Mouse (Mus musculus) forebrain, embryonic 16.5 days (tissue): ENCODE results near the gene Ankrd31. TPM values are rescaled to one million over a fixed set of nuclear protein-coding genes. Genes with fewer than 3 reads are reported as not detected.
"Not testable (repeated sequence)": the region's sequence is repeated elsewhere in the genome, so short reads cannot be mapped to it uniquely, and the experiment has no call there.

Source experiments
- ATAC-seq: fragments of 200-750 bp; cut with Nextera tagmentation; 2 replicates; pipeline ENCODE4 v1.8.0; 2017; ENCODE audit warnings: mild to moderate bottlenecking, moderate library complexity
- H3K27ac ChIP-seq: fragments of 300-500 bp; sonication (generic); 2 replicates; pipeline ENCODE4 v1.5.1; 2014; ENCODE audit warnings: low read length, control low read depth
- H3K27me3 ChIP-seq: fragments of 300-500 bp; sonication (generic); replicated peaks from 2 replicates; pipeline ENCODE4 v1.6.1; 2014; ENCODE audit warnings: low read length; ENCODE audit not compliant: control insufficient read depth, insufficient read depth
- H3K36me3 ChIP-seq: fragments of 300-500 bp; sonication (generic); 2 replicates; pipeline ENCODE4 v1.6.1; 2014; ENCODE audit not compliant: control insufficient read depth, insufficient read depth
- H3K4me1 ChIP-seq: fragments of 300-500 bp; sonication (generic); replicated peaks from 2 replicates; pipeline ENCODE4 v1.6.1; 2014; ENCODE audit warnings: low read length; ENCODE audit not compliant: control insufficient read depth, insufficient read depth
- H3K4me2 ChIP-seq: fragments of 300-500 bp; sonication (generic); 2 replicates; pipeline ENCODE4 v1.6.1; 2014; ENCODE audit warnings: mild to moderate bottlenecking, low read length, control low read depth
- H3K4me3 ChIP-seq: fragments of 300-500 bp; sonication (generic); replicated peaks from 2 replicates; pipeline ENCODE4 v1.5.1; 2014; ENCODE audit warnings: mild to moderate bottlenecking, low read length, control low read depth
- H3K9ac ChIP-seq: fragments of 300-500 bp; sonication (generic); replicated peaks from 2 replicates; pipeline ENCODE4 v1.6.1; 2014; ENCODE audit warnings: low read depth, low read length, control low read depth
- H3K9me3 ChIP-seq: fragments of 300-500 bp; sonication (generic); 2 replicates; pipeline ENCODE4 v1.6.1; 2016; ENCODE audit warnings: low read length; ENCODE audit not compliant: control insufficient read depth
- WGBS: fragments of 180-500 bp; shearing (Covaris S2); extraction: QIAGEN DNeasy Blood & Tissue Kit; methylation state at CpG from one replicate; pipeline ENCODE4 v1.1.7; 2014; 5-methylcytosine and 5-hydroxymethylcytosine counted together
- polyA plus RNA-seq: library from polyadenylated mRNA; unstranded; fragments of >200 nt; fragmentation: Nextera tagmentation; extraction: Ambion mirVana; gene quantifications from 2 replicates; pipeline ENCODE4 v1.2.1, GENCODE M21; 2015

The Ankrd31 gene
- polyA plus RNA-seq, 1 experiment from 2014 or later: not detected

GRCm38 (mm10) chr13:96928432-96929039, 180.5 kb downstream of the Ankrd31 start:
- Histone ChIP-seq H3K9me3 (no peaks in the 10 kb centered on the region), H3K4me2 (no peak overlapping the region), H3K4me3 (no peak overlapping the region), H3K36me3 (no peaks in the 10 kb centered on the region), H3K27me3 (peaks cover 21% of the 10 kb centered on the region), H3K27ac (no peak overlapping the region), H3K4me1 (peaks cover 15% of the 10 kb centered on the region), H3K9ac (no peak overlapping the region)
- 14% methylated on average over 8 of the region's 8 CpGs for WGBS
- ATAC-seq: no peak

- WGBS: 78% methylated on average over 5 of the region's 5 CpGs
- no peak overlapping the region for H3K4me2 ChIP-seq
- no peak overlapping the region for H3K4me3 ChIP-seq
- no peak for ATAC-seq
- H3K9me3 ChIP-seq: no peaks in the 10 kb centered on the region
- H3K27ac ChIP-seq: no peak overlapping the region
- no peak overlapping the region for H3K9ac ChIP-seq
- no peaks in the 10 kb centered on the region for H3K36me3 ChIP-seq
- 0 out of 2 replicates have a peak, but pooled peaks cover 3% of the 10 kb centered on the region for H3K4me1 ChIP-seq
- H3K27me3 ChIP-seq: no peaks in the 10 kb centered on the region
These were observed 184.7 kb downstream of the Ankrd31 start for GRCm38 (mm10) chr13:96932745-96933144.

GRCm38 (mm10) chr13:96933367-96933766, 185.3 kb downstream of the Ankrd31 start:
- H3K9ac ChIP-seq: no peak overlapping the region
- no peaks in the 10 kb centered on the region for H3K9me3 ChIP-seq
- no peak for ATAC-seq
- 0 out of 2 replicates have a peak, but pooled peaks cover 3% of the 10 kb centered on the region for H3K4me1 ChIP-seq
- 56% methylated on average over 8 of the region's 8 CpGs for WGBS
- H3K4me2 ChIP-seq: no peak overlapping the region
- H3K36me3 ChIP-seq: no peaks in the 10 kb centered on the region
- H3K4me3 ChIP-seq: no peak overlapping the region
- no peak overlapping the region for H3K27ac ChIP-seq
- H3K27me3 ChIP-seq: no peaks in the 10 kb centered on the region

GRCm38 (mm10) chr13:96936173-96936777, 188.2 kb downstream of the Ankrd31 start:
- Histone ChIP-seq H3K9ac (no peak overlapping the region), H3K9me3 (no peaks in the 10 kb centered on the region), H3K36me3 (no peaks in the 10 kb centered on the region), H3K4me2 (no peak overlapping the region), H3K27ac (no peak overlapping the region), H3K27me3 (no peaks in the 10 kb centered on the region), H3K4me3 (no peak overlapping the region), H3K4me1 (0 out of 2 replicates have a peak, but pooled peaks cover 3% of the 10 kb centered on the region)
- no peak for ATAC-seq
- WGBS: 65% methylated on average over 6 of the region's 6 CpGs

GRCm38 (mm10) chr13:96937059-96937558, 189.0 kb downstream of the Ankrd31 start:
- no peak overlapping the region for H3K9ac ChIP-seq
- H3K27me3 ChIP-seq: no peaks in the 10 kb centered on the region
- H3K4me2 ChIP-seq: no peak overlapping the region
- no peaks in the 10 kb centered on the region for H3K36me3 ChIP-seq
- H3K4me1 ChIP-seq: 0 out of 2 replicates have a peak, but pooled peaks cover 3% of the 10 kb centered on the region
- H3K4me3 ChIP-seq: no peak overlapping the region
- no peaks in the 10 kb centered on the region for H3K9me3 ChIP-seq
- H3K27ac ChIP-seq: no peak overlapping the region
- no peak for ATAC-seq
- WGBS: 72% methylated on average over 10 of the region's 10 CpGs

GRCm38 (mm10) chr13:96939680-96940079, 191.6 kb downstream of the Ankrd31 start:
- H3K9me3 ChIP-seq: no peaks in the 10 kb centered on the region
- no peaks in the 10 kb centered on the region for H3K27me3 ChIP-seq
- 0 out of 2 replicates have a peak, but pooled peaks cover 4% of the 10 kb centered on the region for H3K4me1 ChIP-seq
- no peak overlapping the region for H3K27ac ChIP-seq
- WGBS: 86% methylated on average over 10 of the region's 10 CpGs
- H3K4me3 ChIP-seq: no peak overlapping the region
- ATAC-seq: no peak
- no peaks in the 10 kb centered on the region for H3K36me3 ChIP-seq
- no peak overlapping the region for H3K9ac ChIP-seq
- no peak overlapping the region for H3K4me2 ChIP-seq

GRCm38 (mm10) chr13:96941481-96941880, 193.4 kb downstream of the Ankrd31 start:
- H3K9me3 ChIP-seq, H3K4me1 ChIP-seq, H3K4me2 ChIP-seq, H3K27ac ChIP-seq, ATAC-seq, H3K27me3 ChIP-seq, H3K9ac ChIP-seq, H3K4me3 ChIP-seq, H3K36me3 ChIP-seq: not testable (repeated sequence)
- WGBS: 87% methylated on average over 11 of the region's 11 CpGs

GRCm38 (mm10) chr13:96943571-96943970, 195.5 kb downstream of the Ankrd31 start:
- Histone ChIP-seq H3K36me3 (no peaks in the 10 kb centered on the region), H3K9me3 (no peaks in the 10 kb centered on the region), H3K4me3 (no peak overlapping the region), H3K4me1 (0 out of 2 replicates have a peak, but pooled peaks cover 4% of the 10 kb centered on the region), H3K4me2 (no peak overlapping the region), H3K27ac (no peak overlapping the region), H3K27me3 (no peaks in the 10 kb centered on the region), H3K9ac (no peak overlapping the region)
- ATAC-seq: peak; percentile 52; the same call in 1 of the 2 replicates
- WGBS: 20% methylated on average over 3 of the region's 3 CpGs

GRCm38 (mm10) chr13:96945748-96946147, 197.7 kb downstream of the Ankrd31 start:
- Histone ChIP-seq H3K36me3 (no peaks in the 10 kb centered on the region), H3K4me3 (no peak overlapping the region), H3K4me2 (no peak overlapping the region), H3K27ac (no peak overlapping the region), H3K9me3 (no peaks in the 10 kb centered on the region), H3K27me3 (no peaks in the 10 kb centered on the region), H3K9ac (no peak overlapping the region), H3K4me1 (0 out of 2 replicates have a peak, but pooled peaks cover 4% of the 10 kb centered on the region)
- ATAC-seq: no peak
- WGBS: 96% methylated on average over 4 of the region's 4 CpGs
